Mouse (Mus musculus): ENCODE measurements around the gene Snx29.

GRCm38 (mm10) chr16:11482189-11482588 lies 159.5 kb downstream of the Snx29 start:
- TF ChIP-seq EP300 (IDR thresholded peaks at IDR 0.05) (no peak), CTCF (IDR thresholded peaks at IDR 0.05) (no peak)
